Mouse (Mus musculus) midbrain, embryonic 16.5 days (tissue): ENCODE results near the gene Plxna4. TPM values are rescaled to one million over a fixed set of nuclear protein-coding genes. Genes with fewer than 3 reads are reported as not detected.
"Not testable (repeated sequence)": the region's sequence is repeated elsewhere in the genome, so short reads cannot be mapped to it uniquely, and the experiment has no call there.

Experiments used
- ATAC-seq: fragments of 200-750 bp; cut with Nextera tagmentation; 2 replicates; pipeline ENCODE4 v1.8.0; 2017; ENCODE audit warnings: moderate TSS enrichment
- H3K27ac ChIP-seq: fragments of 300-500 bp; sonication (generic); 2 replicates; pipeline ENCODE4 v1.5.1; 2014; ENCODE audit warnings: mild to moderate bottlenecking, low read length, mixed read lengths
- H3K27me3 ChIP-seq: fragments of 300-500 bp; sonication (generic); 2 replicates; pipeline ENCODE4 v1.6.1; 2014; ENCODE audit warnings: low read depth, low read length, mixed read lengths; ENCODE audit not compliant: control insufficient read depth, insufficient read depth
- H3K36me3 ChIP-seq: fragments of 300-500 bp; sonication (generic); 2 replicates; pipeline ENCODE4 v1.6.1; 2014; ENCODE audit warnings: mild to moderate bottlenecking, low read length, moderate library complexity, mixed read lengths; ENCODE audit not compliant: control insufficient read depth, insufficient read depth
- H3K4me1 ChIP-seq: fragments of 300-500 bp; sonication (generic); 2 replicates; pipeline ENCODE4 v1.6.1; 2014; ENCODE audit warnings: mild to moderate bottlenecking, low read length, mixed read lengths; ENCODE audit not compliant: control insufficient read depth, insufficient read depth
- H3K4me2 ChIP-seq: fragments of 300-500 bp; sonication (generic); 2 replicates; pipeline ENCODE4 v1.6.1; 2014; ENCODE audit warnings: mild to moderate bottlenecking, low read length, mixed read lengths
- H3K4me3 ChIP-seq: fragments of 300-500 bp; sonication (generic); 2 replicates; pipeline ENCODE4 v1.5.1; 2014; ENCODE audit warnings: low read depth, mild to moderate bottlenecking, low read length, moderate library complexity, mixed read lengths
- H3K9ac ChIP-seq: fragments of 300-500 bp; sonication (generic); 2 replicates; pipeline ENCODE4 v1.6.1; 2014; ENCODE audit warnings: low read depth, low read length, mixed read lengths
- H3K9me3 ChIP-seq: fragments of 300-500 bp; sonication (generic); replicated peaks from 2 replicates; pipeline ENCODE4 v1.6.1; 2014; ENCODE audit warnings: mild to moderate bottlenecking, low read length, mixed read lengths; ENCODE audit not compliant: control insufficient read depth, poor library complexity, severe bottlenecking
- WGBS: fragments of 180-500 bp; shearing (Covaris S2); extraction: QIAGEN DNeasy Blood & Tissue Kit; methylation state at CpG from one replicate; pipeline ENCODE4 v1.1.7; 2014; 5-methylcytosine and 5-hydroxymethylcytosine counted together
- polyA plus RNA-seq: library from polyadenylated mRNA; unstranded; fragments of >200 nt; fragmentation: Nextera tagmentation; extraction: Ambion mirVana; gene quantifications from 2 replicates; pipeline ENCODE4 v1.2.1, GENCODE M21; 2015

Gene Plxna4
- polyA plus RNA-seq, 1 experiment from 2014 or later = 11.7 TPM

DNA sequence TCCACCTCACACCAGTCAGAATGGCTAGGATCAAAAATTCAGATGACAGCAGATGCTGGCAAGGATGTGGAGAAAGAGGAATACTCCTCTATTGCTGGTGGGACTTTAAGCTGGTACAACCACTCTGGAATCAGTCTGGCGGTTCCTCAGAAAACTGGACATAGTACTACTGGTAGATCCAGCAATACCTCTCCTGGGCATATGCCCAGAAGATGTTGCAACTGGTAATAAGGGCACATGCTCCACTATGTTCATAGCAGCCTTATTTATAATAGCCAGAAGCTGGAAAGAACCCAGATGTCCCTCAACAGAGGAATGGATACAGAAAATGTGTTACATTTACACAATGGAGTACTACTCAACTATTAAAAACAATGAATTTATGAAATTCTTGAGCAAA lies 86.8 kb downstream of the Plxna4 start:
- not testable (repeated sequence) for ATAC-seq, H3K4me2 ChIP-seq, H3K27me3 ChIP-seq, H3K9ac ChIP-seq, H3K9me3 ChIP-seq, H3K27ac ChIP-seq, H3K36me3 ChIP-seq, H3K4me3 ChIP-seq
- WGBS = 95% methylated on average over 1 of the region's 1 CpGs
- H3K4me1 ChIP-seq = peaks cover 10% of the 10 kb centered on the region

DNA sequence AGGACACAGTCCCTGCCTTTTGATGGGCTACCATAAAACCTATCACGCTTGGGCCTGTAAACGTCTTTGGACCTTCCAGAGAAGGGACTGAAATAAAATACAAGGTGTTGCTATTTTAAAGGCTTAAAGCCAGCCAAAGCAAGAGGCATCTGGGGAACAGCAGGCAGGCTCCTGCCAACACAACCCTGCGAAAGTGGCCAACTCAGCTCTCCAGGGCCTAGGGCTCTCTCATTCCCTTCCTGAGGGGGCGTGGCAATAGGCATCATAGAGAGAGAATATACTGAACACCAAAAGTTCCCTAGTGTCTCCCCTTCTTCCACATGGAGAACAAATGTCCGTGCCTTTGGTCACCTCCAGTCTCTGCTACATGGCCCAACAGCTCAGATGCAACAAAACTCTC lies 89.9 kb downstream of the Plxna4 start:
- no peak overlapping the region for H3K27ac ChIP-seq
- ATAC-seq = no peak
- no peak overlapping the region for H3K4me2 ChIP-seq
- WGBS = 93% methylated on average over 5 of the region's 5 CpGs
- H3K9me3 ChIP-seq = no peaks in the 10 kb centered on the region
- no peaks in the 10 kb centered on the region for H3K36me3 ChIP-seq
- H3K27me3 ChIP-seq = no peaks in the 10 kb centered on the region
- H3K9ac ChIP-seq = no peak overlapping the region
- no peak overlapping the region for H3K4me3 ChIP-seq
- peaks cover 11% of the 10 kb centered on the region for H3K4me1 ChIP-seq

DNA sequence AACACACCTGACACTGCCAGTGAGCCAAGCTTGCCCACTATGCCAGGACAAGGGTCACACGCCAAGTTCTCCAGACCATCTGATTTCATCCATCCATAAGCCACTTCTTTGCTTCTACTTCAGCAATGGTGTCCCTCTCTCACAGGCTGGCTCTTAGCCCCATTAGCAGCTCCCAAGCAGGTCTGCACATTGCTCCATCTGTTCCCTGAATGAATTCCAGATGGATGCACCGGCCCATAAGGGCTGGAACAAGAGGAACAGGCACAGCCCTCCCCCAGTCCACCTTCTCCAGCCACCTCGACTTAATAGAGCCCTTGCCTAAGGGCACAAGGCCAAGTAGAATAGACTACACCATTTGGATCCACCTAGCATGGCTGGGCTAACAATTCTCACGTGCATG lies 91.9 kb downstream of the Plxna4 start:
- peaks cover 11% of the 10 kb centered on the region for H3K4me1 ChIP-seq
- no peak overlapping the region for H3K9ac ChIP-seq
- no peak for ATAC-seq
- no peak overlapping the region for H3K27ac ChIP-seq
- H3K9me3 ChIP-seq = no peaks in the 10 kb centered on the region
- no peaks in the 10 kb centered on the region for H3K27me3 ChIP-seq
- no peak overlapping the region for H3K4me3 ChIP-seq
- 78% methylated on average over 4 of the region's 4 CpGs for WGBS
- H3K36me3 ChIP-seq = no peaks in the 10 kb centered on the region
- H3K4me2 ChIP-seq = no peak overlapping the region

DNA sequence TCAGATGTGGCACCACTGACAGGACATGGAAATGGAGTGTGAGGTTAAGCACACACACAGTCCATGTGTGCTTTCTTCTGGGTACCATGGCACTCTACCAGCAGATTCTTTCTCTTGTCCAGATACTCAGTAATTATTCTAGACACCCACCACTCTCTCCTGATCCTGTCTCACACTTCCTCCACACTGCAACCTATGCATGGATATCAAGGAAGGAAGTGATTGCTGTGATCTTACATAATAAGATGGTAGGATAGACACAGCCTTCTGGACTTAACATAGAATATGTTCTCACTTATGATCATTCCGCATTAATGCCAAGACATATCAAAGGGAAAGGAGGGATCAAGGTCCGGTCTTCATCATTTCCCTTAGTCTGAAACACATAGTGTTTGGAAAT lies 92.5 kb downstream of the Plxna4 start:
- Histone ChIP-seq H3K4me2 (no peak overlapping the region), H3K27me3 (no peaks in the 10 kb centered on the region), H3K36me3 (no peaks in the 10 kb centered on the region), H3K4me3 (no peak overlapping the region), H3K9ac (no peak overlapping the region), H3K4me1 (peaks cover 11% of the 10 kb centered on the region), H3K27ac (no peak overlapping the region), H3K9me3 (no peaks in the 10 kb centered on the region)
- WGBS = 95% methylated on average over 2 of the region's 2 CpGs
- no peak for ATAC-seq

DNA sequence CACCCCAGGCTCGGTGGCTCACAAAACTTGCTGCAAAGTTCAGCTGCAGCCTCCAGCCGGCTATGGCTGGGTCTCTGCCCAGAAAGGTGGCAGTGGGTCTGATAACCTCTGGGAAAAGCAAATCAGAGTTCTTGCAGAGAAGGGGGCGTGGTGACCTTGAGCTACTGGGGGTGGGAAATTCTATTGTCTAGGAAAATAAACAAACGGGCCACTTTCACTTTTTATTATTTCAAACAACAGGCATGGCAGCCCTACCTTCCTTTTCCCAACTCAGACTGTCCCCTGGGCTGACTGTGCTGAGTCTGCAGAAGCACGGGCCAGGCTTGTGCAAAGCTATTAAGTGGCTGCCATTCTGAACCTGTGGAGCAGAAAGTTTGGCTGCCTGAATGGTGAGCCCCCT lies 94.4 kb downstream of the Plxna4 start:
- H3K4me2 ChIP-seq = no peak overlapping the region
- H3K4me1 ChIP-seq = peaks cover 9% of the 10 kb centered on the region; the same call in 1 of the 2 replicates
- H3K9me3 ChIP-seq = no peaks in the 10 kb centered on the region
- no peaks in the 10 kb centered on the region for H3K36me3 ChIP-seq
- H3K27me3 ChIP-seq = no peaks in the 10 kb centered on the region
- no peak for ATAC-seq
- no peak overlapping the region for H3K4me3 ChIP-seq
- WGBS = 47% methylated on average over 5 of the region's 5 CpGs
- no peak overlapping the region for H3K27ac ChIP-seq
- no peak overlapping the region for H3K9ac ChIP-seq

DNA sequence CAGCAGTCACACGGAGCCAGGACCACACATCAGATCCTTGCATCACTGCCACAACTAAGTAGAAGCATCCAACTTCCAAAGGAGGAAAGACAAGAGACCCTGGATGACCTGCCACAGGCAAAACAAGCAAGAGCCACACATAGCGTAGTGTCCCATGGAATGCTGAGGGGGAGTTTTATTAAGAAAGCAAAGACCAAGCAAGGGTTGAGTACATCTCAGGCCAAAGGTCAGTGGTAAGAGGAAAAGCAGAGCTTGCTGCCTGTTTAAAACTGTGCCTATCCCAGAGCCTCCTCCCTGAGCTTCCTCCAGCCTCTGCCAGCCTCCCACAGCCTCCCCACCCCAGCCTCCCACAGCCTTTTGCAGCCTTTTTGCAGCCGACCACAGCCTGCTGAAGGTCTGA lies 100.9 kb downstream of the Plxna4 start:
- no peak for ATAC-seq
- Histone ChIP-seq H3K36me3 (no peaks in the 10 kb centered on the region), H3K9me3 (no peaks in the 10 kb centered on the region), H3K27me3 (no peaks in the 10 kb centered on the region), H3K4me1 (peaks cover 5% of the 10 kb centered on the region), H3K4me2 (no peak overlapping the region), H3K27ac (no peak overlapping the region), H3K9ac (no peak overlapping the region), H3K4me3 (no peak overlapping the region)
- WGBS = 72% methylated on average over 3 of the region's 3 CpGs

DNA sequence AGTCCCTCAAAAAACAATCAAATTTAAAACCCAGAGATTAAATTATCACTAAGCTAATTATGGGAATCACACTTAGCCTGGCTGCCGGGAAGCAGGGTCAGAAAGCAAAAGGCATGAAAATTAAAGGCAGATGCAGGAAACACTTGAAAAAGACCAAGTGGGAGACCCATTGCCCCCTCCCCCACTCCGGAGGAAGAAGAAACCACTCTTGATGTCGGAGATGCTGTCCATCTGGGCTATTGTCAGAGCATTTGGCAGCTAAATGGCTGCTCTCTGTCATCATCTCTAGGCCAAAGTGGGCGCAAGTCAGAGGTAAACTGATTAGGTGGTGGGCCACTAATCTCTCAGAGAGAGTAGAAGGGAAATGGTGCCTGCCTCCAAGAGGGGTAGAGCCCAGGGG lies 105.5 kb downstream of the Plxna4 start:
- WGBS = 59% methylated on average over 4 of the region's 4 CpGs
- Histone ChIP-seq H3K36me3 (no peaks in the 10 kb centered on the region), H3K4me1 (peaks cover 13% of the 10 kb centered on the region), H3K9ac (no peak overlapping the region), H3K9me3 (no peaks in the 10 kb centered on the region), H3K4me3 (no peak overlapping the region), H3K4me2 (no peak overlapping the region), H3K27ac (no peak overlapping the region), H3K27me3 (no peaks in the 10 kb centered on the region)
- ATAC-seq = no peak

DNA sequence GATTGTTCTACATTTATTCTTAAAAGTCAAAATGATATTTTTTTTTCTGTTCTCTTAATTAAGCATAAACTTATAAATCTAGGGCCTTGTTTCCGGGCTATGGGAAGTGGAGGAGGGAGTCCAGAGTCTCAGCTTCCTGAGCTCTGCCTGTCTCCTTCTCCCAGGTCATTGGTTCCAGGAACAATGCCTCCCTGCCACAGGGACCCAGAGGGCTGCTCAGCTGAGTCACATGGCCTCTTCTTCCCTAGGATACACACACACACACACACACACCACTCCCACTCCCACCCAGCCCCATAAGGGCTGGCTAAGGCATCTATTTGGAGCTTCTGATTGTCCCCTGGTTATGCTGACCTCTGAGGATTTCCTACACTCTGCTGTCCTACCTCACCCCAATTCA lies 107.3 kb downstream of the Plxna4 start:
- no peak overlapping the region for H3K4me3 ChIP-seq
- H3K4me1 ChIP-seq = peaks cover 13% of the 10 kb centered on the region
- H3K4me2 ChIP-seq = no peak overlapping the region
- no peak overlapping the region for H3K27ac ChIP-seq
- no peaks in the 10 kb centered on the region for H3K9me3 ChIP-seq
- no peaks in the 10 kb centered on the region for H3K36me3 ChIP-seq
- H3K27me3 ChIP-seq = no peaks in the 10 kb centered on the region
- 77% methylated on average over 1 of the region's 1 CpGs for WGBS
- no peak for ATAC-seq
- no peak overlapping the region for H3K9ac ChIP-seq

DNA sequence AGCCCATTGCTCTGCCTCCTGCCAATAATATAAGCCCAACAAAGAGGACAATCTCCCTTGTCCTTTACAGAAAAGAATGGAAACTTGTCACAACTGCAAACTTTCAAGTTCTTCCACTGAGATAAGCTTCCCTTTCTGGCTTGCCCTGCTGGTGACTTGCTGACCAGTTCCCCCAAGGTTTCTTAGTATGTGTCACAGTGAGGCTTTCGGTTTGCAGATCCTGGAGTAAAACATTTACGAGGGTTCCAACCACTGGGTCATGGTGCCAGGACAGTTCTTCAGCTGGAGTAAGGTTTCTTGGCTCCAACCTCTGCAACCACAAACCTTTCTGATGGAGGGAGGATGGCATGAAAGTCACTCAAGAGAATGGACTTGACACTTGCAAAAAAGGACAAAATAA lies 108.2 kb downstream of the Plxna4 start:
- Histone ChIP-seq H3K27me3 (no peaks in the 10 kb centered on the region), H3K4me1 (peaks cover 13% of the 10 kb centered on the region), H3K9ac (no peak overlapping the region), H3K36me3 (no peaks in the 10 kb centered on the region), H3K9me3 (no peaks in the 10 kb centered on the region), H3K27ac (no peak overlapping the region), H3K4me3 (no peak overlapping the region), H3K4me2 (no peak overlapping the region)
- no peak for ATAC-seq
- WGBS = 90% methylated on average over 2 of the region's 2 CpGs
